Mouse (Mus musculus) erythroblast, embryonic 14.5 days (primary cell): ENCODE data around the gene Stard9. TPM values are rescaled to one million over a fixed set of nuclear protein-coding genes. Genes with fewer than 3 reads are reported as not detected.
"Not testable (repeated sequence)": the region's sequence is repeated elsewhere in the genome, so short reads cannot be mapped to it uniquely, and the experiment has no call there.

Source experiments
- H3K27me3 ChIP-seq: 2 replicates; pipeline ENCODE4 v1.6.1; 2012; ENCODE audit warnings: inconsistent platforms; ENCODE audit not compliant: control insufficient read depth
- H3K36me3 ChIP-seq: 2 replicates; pipeline ENCODE4 v1.6.1; 2012; ENCODE audit warnings: mild to moderate bottlenecking, inconsistent platforms; ENCODE audit not compliant: control insufficient read depth
- H3K4me1 ChIP-seq: 2 replicates; pipeline ENCODE4 v1.6.1; 2012; ENCODE audit warnings: inconsistent platforms; ENCODE audit not compliant: control insufficient read depth
- H3K4me3 ChIP-seq: replicated peaks from 2 replicates; pipeline ENCODE3; 2012; ENCODE audit warnings: moderate library complexity, mild to moderate bottlenecking, inconsistent platforms
- H3K9me3 ChIP-seq: 2 replicates; pipeline ENCODE4 v1.6.1; 2012; ENCODE audit warnings: low read length, inconsistent platforms, mixed read lengths; ENCODE audit not compliant: control insufficient read depth
- GATA1 ChIP-seq: IDR thresholded peaks from 2 replicates; pipeline ENCODE4 v1.6.1; 2012; ENCODE audit warnings: low read length, inconsistent platforms, mixed read lengths
- TAL1 ChIP-seq: IDR thresholded peaks from 3 replicates; pipeline ENCODE4 v1.6.1; 2012; ENCODE audit warnings: low read length, inconsistent platforms, mixed read lengths
- polyA plus RNA-seq: library from polyadenylated mRNA; stranded (reverse); fragments of >175 nt; gene quantifications from 2 replicates; pipeline ENCODE4 v1.2.3, GENCODE M21; 2012

Stard9 gene
- polyA plus RNA-seq, 1 experiment, result 0.12 TPM

GRCm38 (mm10) chr2:120662766-120663165 is 33.8 kb downstream of the Stard9 start:
- Histone ChIP-seq H3K4me3 (no peak overlapping the region), H3K4me1 (peaks cover 16% of the 10 kb centered on the region), H3K9me3 (no peaks in the 10 kb centered on the region), H3K27me3 (peaks cover 5% of the 10 kb centered on the region), H3K36me3 (no peaks in the 10 kb centered on the region)
- TF ChIP-seq GATA1 (no peak), TAL1 (no peak)

- peaks cover 13% of the 10 kb centered on the region for H3K4me1 ChIP-seq
These were observed 34.7 kb downstream of the Stard9 start for GRCm38 (mm10) chr2:120663491-120664154.

GRCm38 (mm10) chr2:120667446-120667845 is 38.5 kb downstream of the Stard9 start:
- Histone ChIP-seq H3K36me3 (no peaks in the 10 kb centered on the region), H3K4me3 (no peak overlapping the region), H3K27me3 (peaks cover 3% of the 10 kb centered on the region), H3K9me3 (no peaks in the 10 kb centered on the region), H3K4me1 (no peaks in the 10 kb centered on the region)
- TF ChIP-seq GATA1 (no peak), TAL1 (no peak)

More at GRCm38 (mm10) chr2:120663491-120664154, 34.7 kb downstream of the Stard9 start:
- no peak overlapping the region for H3K4me3 ChIP-seq
- TF ChIP-seq TAL1 (no peak), GATA1 (no peak)
- H3K36me3 ChIP-seq, result no peaks in the 10 kb centered on the region
- H3K9me3 ChIP-seq, result no peaks in the 10 kb centered on the region
- peaks cover 3% of the 10 kb centered on the region for H3K27me3 ChIP-seq

- Histone ChIP-seq H3K4me1 (no peaks in the 10 kb centered on the region), H3K36me3 (no peaks in the 10 kb centered on the region; the same call in 1 of the 2 replicates), H3K4me3 (no peak overlapping the region), H3K9me3 (no peaks in the 10 kb centered on the region), H3K27me3 (no peaks in the 10 kb centered on the region; the same call in 1 of the 2 replicates)
- TF ChIP-seq TAL1 (no peak), GATA1 (no peak)
These were observed 41.3 kb downstream of the Stard9 start for GRCm38 (mm10) chr2:120670253-120670652.

- not testable (repeated sequence) for H3K4me3 ChIP-seq, H3K36me3 ChIP-seq, H3K9me3 ChIP-seq, H3K27me3 ChIP-seq, H3K4me1 ChIP-seq
These were observed 52.2 kb downstream of the Stard9 start for GRCm38 (mm10) chr2:120681151-120681550.

- H3K36me3 ChIP-seq, result peaks cover 9% of the 10 kb centered on the region
- H3K4me1 ChIP-seq, result peaks cover 24% of the 10 kb centered on the region
- TF ChIP-seq GATA1 (peak; percentile 45; the same call in 1 of the 2 replicates), TAL1 (peak; percentile 82)
- H3K27me3 ChIP-seq, result peaks cover 31% of the 10 kb centered on the region
- no peaks in the 10 kb centered on the region for H3K9me3 ChIP-seq
- peak overlapping the region; percentile 28 for H3K4me3 ChIP-seq
These were observed 68.8 kb downstream of the Stard9 start for GRCm38 (mm10) chr2:120697767-120698166.

GRCm38 (mm10) chr2:120700379-120700885 is 71.5 kb downstream of the Stard9 start:
- TF ChIP-seq GATA1 (no peak), TAL1 (no peak)
- peaks cover 24% of the 10 kb centered on the region for H3K4me1 ChIP-seq
- H3K36me3 ChIP-seq, result peaks cover 9% of the 10 kb centered on the region
- H3K9me3 ChIP-seq, result no peaks in the 10 kb centered on the region
- H3K27me3 ChIP-seq, result peaks cover 32% of the 10 kb centered on the region
- H3K4me3 ChIP-seq, result no peak overlapping the region

- TF ChIP-seq GATA1 (no peak), TAL1 (no peak)
- peaks cover 13% of the 10 kb centered on the region for H3K4me1 ChIP-seq
- H3K27me3 ChIP-seq, result peaks cover 32% of the 10 kb centered on the region
- H3K36me3 ChIP-seq, result no peaks in the 10 kb centered on the region
- H3K9me3 ChIP-seq, result no peaks in the 10 kb centered on the region
- H3K4me3 ChIP-seq, result no peak overlapping the region
These were observed 73.8 kb downstream of the Stard9 start for GRCm38 (mm10) chr2:120702675-120703074.

- H3K4me3 ChIP-seq, result no peak overlapping the region
- peaks cover 12% of the 10 kb centered on the region for H3K4me1 ChIP-seq
- no peaks in the 10 kb centered on the region for H3K9me3 ChIP-seq
- H3K27me3 ChIP-seq, result peaks cover 5% of the 10 kb centered on the region
- TF ChIP-seq GATA1 (no peak), TAL1 (no peak)
- H3K36me3 ChIP-seq, result peaks cover 28% of the 10 kb centered on the region
These were observed 78.1 kb downstream of the Stard9 start for GRCm38 (mm10) chr2:120707041-120707440.

GRCm38 (mm10) chr2:120710154-120710553 is 81.2 kb downstream of the Stard9 start:
- Histone ChIP-seq H3K9me3 (no peaks in the 10 kb centered on the region), H3K4me3 (no peak overlapping the region), H3K4me1 (peaks cover 12% of the 10 kb centered on the region), H3K27me3 (no peaks in the 10 kb centered on the region), H3K36me3 (peaks cover 59% of the 10 kb centered on the region)
- TF ChIP-seq GATA1, result no peak
